Mouse (Mus musculus) sigmoid colon, adult 10 weeks (tissue): ENCODE results near the gene Hist1h1t. TPM values are rescaled to one million over a fixed set of nuclear protein-coding genes. Genes with fewer than 3 reads are reported as not detected.

Source experiments
- polyA plus RNA-seq: library from polyadenylated mRNA; stranded (reverse); fragments of 350-450 nt; fragmentation: Illumina TruSeq; extraction: RNeasy Lipid Tissue Mini Kit (QIAGEN cat#74804); gene quantifications from one replicate; pipeline ENCODE4 v1.2.3, GENCODE M21; 2014; ENCODE audit warnings: low read depth, low replicate concordance

Hist1h1t gene
- not detected for polyA plus RNA-seq

GRCm38 (mm10) chr13:23695514-23695913, at the start of gene Hist1h1t:
TSS of gene Hist1h1t (plus strand) at chr13:23695814.

DNA sequence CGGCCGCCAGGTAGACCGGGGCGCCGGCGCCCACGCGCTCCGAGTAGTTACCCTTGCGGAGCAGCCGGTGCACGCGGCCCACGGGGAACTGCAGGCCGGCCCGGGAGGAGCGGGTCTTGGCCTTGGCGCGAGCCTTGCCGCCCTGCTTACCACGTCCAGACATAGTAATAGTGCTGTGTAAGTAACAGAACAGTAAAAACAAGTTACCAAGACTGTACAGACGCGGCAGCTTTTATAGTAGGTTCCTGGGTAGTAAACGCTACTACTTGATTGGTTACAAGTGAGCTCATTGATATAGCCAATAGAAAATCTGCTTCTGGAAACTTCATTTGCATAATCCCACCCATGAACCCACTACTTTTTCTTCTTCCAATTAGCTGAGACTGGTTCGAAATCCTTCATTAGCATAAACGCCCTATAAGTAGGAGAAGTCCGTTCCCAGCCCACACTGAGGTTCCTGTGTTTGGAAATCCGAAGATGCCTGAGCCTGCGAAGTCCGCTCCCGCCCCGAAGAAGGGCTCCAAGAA, 11.8 kb upstream of the Hist1h1t start, which contains the start of the genes Hist1h2ac and Hist1h2bc:
Hist1h2ac (minus strand) TSS at position 194 of the 527 bp plus-strand sequence.
Hist1h2bc (plus strand) TSS at position 445 of the 527 bp plus-strand sequence.

DNA sequence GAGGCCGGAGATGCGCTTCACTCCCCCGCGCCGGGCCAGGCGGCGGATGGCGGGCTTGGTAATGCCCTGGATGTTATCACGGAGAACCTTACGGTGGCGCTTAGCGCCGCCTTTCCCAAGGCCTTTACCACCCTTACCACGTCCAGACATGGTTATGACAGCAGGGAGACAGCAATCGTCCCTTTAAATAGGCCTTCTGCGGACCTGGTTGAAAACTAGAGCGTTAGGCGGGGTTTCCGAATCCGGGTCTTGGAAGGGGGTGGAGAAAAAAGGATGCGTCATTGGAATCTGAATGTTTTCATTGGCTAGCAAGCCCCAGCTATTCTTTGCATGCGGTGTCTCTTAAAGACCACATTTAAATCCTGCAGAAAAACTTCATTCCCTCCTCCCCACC, 2.7 kb downstream of the Hist1h1t start, which contains the start of gene Hist1h4c:
Hist1h4c (minus strand) TSS at position 155 of the 394 bp plus-strand sequence.

GRCm38 (mm10) chr13:23710374-23711089, 14.9 kb downstream of the Hist1h1t start, which contains the start of gene Hfe:
TSS of gene Hfe (minus strand) at chr13:23710854.

DNA sequence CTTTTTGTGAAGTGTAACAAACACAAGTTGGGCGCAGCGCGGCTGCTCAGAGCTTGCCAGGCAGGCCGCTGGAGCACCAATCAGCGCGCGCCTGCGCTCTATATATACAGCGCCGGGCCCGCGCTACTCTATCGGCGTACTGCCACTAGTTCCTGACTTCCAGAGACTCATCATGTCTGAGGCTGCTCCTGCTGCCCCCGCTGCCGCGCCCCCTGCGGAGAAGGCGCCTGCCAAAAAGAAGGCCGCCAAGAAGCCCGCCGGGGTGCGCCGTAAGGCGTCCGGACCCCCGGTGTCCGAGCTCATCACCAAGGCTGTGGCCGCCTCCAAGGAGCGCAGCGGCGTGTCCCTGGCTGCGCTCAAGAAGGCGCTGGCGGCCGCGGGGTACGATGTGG, 43.1 kb downstream of the Hist1h1t start, which contains the start of gene Hist1h1c:
Hist1h1c (plus strand) TSS at position 132 of the 392 bp plus-strand sequence.

DNA sequence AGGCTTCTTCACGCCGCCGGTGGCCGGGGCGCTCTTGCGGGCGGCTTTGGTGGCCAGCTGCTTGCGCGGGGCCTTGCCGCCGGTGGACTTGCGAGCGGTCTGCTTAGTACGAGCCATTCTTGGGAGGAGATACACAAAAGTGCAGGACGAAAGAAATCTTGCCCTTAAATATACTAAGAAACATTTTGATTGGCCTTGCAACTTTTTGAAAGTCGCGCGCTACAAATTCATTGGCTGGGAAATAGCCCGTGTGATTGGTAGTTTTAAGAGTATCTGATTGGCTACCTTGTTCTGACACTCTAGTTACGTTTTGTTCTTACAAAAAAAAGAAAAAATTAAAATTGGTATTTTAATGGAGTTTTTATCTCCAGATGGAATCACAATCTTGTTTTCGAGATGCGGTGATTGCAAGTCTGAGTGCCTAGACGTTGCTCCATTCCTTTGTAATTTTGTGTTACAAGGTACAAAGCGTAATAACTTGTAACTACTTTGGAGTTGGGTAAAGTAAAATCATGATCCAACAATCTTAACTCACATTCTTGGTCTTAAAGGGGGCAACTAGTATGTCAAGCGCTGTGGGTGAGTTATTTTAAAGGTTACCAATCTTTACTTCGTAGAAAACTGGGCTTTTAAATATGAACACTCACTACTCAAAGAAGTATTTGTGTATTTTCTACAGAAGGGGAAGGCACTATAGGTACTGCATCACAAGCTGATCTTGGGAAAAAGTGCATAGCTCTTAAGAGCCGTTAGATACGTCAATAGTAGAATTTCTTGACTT, 50.0 kb downstream of the Hist1h1t start, which contains the start of gene Hist1h3c:
Hist1h3c (minus strand) TSS at position 222 of the 781 bp plus-strand sequence.

Other genes starting within 250 kb of the Hist1h1t start
- gene Btn1a1, start 229.9 kb upstream of the Hist1h1t start, polyA plus RNA-seq: 4.6 TPM
- gene Btn2a2, start 207.0 kb upstream of the Hist1h1t start, polyA plus RNA-seq: not detected
- gene Hist1h4h, start 164.8 kb upstream of the Hist1h1t start, polyA plus RNA-seq: not detected
- gene Hist1h2af, start 161.9 kb upstream of the Hist1h1t start, polyA plus RNA-seq: not detected
- gene Hist1h3g, start 160.4 kb upstream of the Hist1h1t start, polyA plus RNA-seq: not detected
- gene Hist1h2bh, start 152.4 kb upstream of the Hist1h1t start, polyA plus RNA-seq: 2.1 TPM
- gene Hist1h3f, start 151.8 kb upstream of the Hist1h1t start, polyA plus RNA-seq: not detected
- not detected for gene Hist1h4f, start 144.2 kb upstream of the Hist1h1t start, polyA plus RNA-seq
- gene Hist1h1d, start 142.6 kb upstream of the Hist1h1t start, polyA plus RNA-seq: 3.9 TPM
- not detected for gene Hist1h3e, start 133.4 kb upstream of the Hist1h1t start, polyA plus RNA-seq
- not detected for gene Hist1h2ae, start 124.6 kb upstream of the Hist1h1t start, polyA plus RNA-seq
- gene Hist1h2bg, start 124.4 kb upstream of the Hist1h1t start, polyA plus RNA-seq: 3.6 TPM
- not detected for gene Hist1h2bf, start 121.6 kb upstream of the Hist1h1t start, polyA plus RNA-seq
- gene Hist1h2ad, start 121.4 kb upstream of the Hist1h1t start, polyA plus RNA-seq: not detected
- gene Hist1h3d, start 120.1 kb upstream of the Hist1h1t start, polyA plus RNA-seq: 6.7 TPM
- gene Hist1h4d, start 114.2 kb upstream of the Hist1h1t start, polyA plus RNA-seq: 2.3 TPM
- 16.9 TPM for gene Hist1h2be, start 74.7 kb upstream of the Hist1h1t start, polyA plus RNA-seq
- 6.3 TPM for gene Hist1h1e, start 73.3 kb upstream of the Hist1h1t start, polyA plus RNA-seq
- 9.6 TPM for gene Hist1h2ac, start 11.9 kb upstream of the Hist1h1t start, polyA plus RNA-seq
- gene Hist1h2bc, start 11.6 kb upstream of the Hist1h1t start, polyA plus RNA-seq: 364 TPM
- gene Hist1h4c, start 2.6 kb downstream of the Hist1h1t start, polyA plus RNA-seq: 2.2 TPM
- gene Hfe, start 15.0 kb downstream of the Hist1h1t start, polyA plus RNA-seq: 13.2 TPM
- gene Hist1h1c, start 43.0 kb downstream of the Hist1h1t start, polyA plus RNA-seq: 96.7 TPM
- gene Hist1h3c, start 49.8 kb downstream of the Hist1h1t start, polyA plus RNA-seq: not detected
- gene Hist1h2bb, start 50.9 kb downstream of the Hist1h1t start, polyA plus RNA-seq: not detected
- not detected for gene Hist1h2ab, start 55.3 kb downstream of the Hist1h1t start, polyA plus RNA-seq
- not detected for gene Hist1h3b, start 56.5 kb downstream of the Hist1h1t start, polyA plus RNA-seq
- not detected for gene Hist1h4b, start 61.2 kb downstream of the Hist1h1t start, polyA plus RNA-seq
- not detected for gene Hist1h4a, start 65.4 kb downstream of the Hist1h1t start, polyA plus RNA-seq
- not detected for gene Hist1h3a, start 66.6 kb downstream of the Hist1h1t start, polyA plus RNA-seq
- gene Hist1h1a, start 67.9 kb downstream of the Hist1h1t start, polyA plus RNA-seq: not detected
- gene Trim38, start 74.1 kb downstream of the Hist1h1t start, polyA plus RNA-seq: 1.1 TPM
- gene Slc17a2, start 111.2 kb downstream of the Hist1h1t start, polyA plus RNA-seq: 0.76 TPM
- gene Slc17a3, start 143.6 kb downstream of the Hist1h1t start, polyA plus RNA-seq: 0.25 TPM
- not detected for gene Slc17a1, start 171.9 kb downstream of the Hist1h1t start, polyA plus RNA-seq
- 85.4 TPM for gene Slc17a4, start 219.2 kb downstream of the Hist1h1t start, polyA plus RNA-seq
- not detected for gene Hist1h2ba, start 238.3 kb downstream of the Hist1h1t start, polyA plus RNA-seq
- not detected for gene Hist1h2aa, start 238.6 kb downstream of the Hist1h1t start, polyA plus RNA-seq